Mouse (Mus musculus) thymus, postnatal 0 days (tissue): ENCODE data around the gene Sema6d. TPM values are rescaled to one million over a fixed set of nuclear protein-coding genes. Genes with fewer than 3 reads are reported as not detected.

Experiments
- DNase-seq: peaks from one replicate; pipeline ENCODE4 v3.0.0-alpha.2; 2015; ENCODE audit warnings: low spot score
- polyA plus RNA-seq: library from polyadenylated mRNA; unstranded; fragments of >200 nt; fragmentation: Nextera tagmentation; extraction: Ambion mirVana; gene quantifications from 2 replicates; pipeline ENCODE4 v1.2.1, GENCODE M21; 2015

The Sema6d gene
- polyA plus RNA-seq, 1 experiment from 2014 or later = 2.9 TPM

GRCm38 (mm10) chr2:124550315-124550714 lies 460.5 kb downstream of the Sema6d start:
- no peak for DNase-seq

DNA sequence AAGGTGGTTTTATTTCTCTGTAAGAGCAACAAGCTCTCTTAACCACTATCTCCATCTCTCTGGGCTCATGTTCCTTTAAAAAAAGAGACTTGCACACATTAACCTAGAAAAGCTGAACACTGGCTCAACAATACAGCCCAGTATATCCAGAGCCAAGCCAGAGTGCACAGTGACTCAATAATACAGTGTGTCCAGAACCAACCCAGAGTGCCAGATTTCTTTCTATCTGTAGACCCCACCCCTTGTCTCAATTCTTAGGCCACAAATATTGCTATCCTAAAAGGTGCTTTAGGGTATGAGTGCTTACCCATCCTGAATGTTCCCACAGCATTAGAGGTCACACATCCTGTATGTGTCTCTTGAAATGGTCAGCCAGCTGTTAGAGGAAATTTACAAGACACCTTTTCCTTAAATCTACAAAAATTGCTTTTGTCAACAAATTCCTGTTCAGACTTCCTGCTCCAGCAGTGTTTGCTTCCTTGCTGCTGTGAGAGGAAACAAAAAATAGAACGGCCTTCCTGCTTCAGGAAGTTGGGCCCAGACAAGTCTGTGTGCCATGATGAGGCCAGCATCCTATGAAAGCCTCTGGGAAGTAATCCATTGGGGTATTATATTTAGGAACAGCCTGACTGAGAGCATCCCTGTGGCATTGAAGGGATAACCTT lies 465.1 kb downstream of the Sema6d start:
- no peak for DNase-seq

GRCm38 (mm10) chr2:124556861-124557499 lies 467.2 kb downstream of the Sema6d start:
- DNase-seq = no peak

- no peak for DNase-seq
Measured at GRCm38 (mm10) chr2:124558021-124558420, 468.3 kb downstream of the Sema6d start.

- DNase-seq = no peak
Measured at GRCm38 (mm10) chr2:124561668-124562067, 471.9 kb downstream of the Sema6d start.

DNA sequence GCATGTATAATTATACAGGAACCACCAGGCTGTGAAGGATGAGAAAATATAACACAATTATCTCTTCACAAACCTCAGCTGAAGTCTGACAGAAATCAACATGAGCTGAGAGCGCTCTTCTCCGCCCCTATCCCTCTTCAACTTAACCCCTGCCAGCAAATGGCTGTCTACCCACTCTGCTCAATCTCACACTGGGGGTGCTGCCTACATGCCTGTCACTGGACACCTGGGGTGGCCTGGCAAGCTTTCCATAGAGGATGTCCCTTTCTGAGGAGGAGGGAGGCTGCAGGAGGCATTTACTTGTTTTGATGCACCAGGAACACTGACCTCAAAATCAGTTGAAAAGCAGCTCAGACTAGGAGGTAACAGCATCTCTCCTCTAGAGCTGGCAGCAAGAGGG lies 472.3 kb downstream of the Sema6d start:
- DNase-seq = no peak

- no peak for DNase-seq
Measured at GRCm38 (mm10) chr2:124563759-124564158, 474.0 kb downstream of the Sema6d start.

DNA sequence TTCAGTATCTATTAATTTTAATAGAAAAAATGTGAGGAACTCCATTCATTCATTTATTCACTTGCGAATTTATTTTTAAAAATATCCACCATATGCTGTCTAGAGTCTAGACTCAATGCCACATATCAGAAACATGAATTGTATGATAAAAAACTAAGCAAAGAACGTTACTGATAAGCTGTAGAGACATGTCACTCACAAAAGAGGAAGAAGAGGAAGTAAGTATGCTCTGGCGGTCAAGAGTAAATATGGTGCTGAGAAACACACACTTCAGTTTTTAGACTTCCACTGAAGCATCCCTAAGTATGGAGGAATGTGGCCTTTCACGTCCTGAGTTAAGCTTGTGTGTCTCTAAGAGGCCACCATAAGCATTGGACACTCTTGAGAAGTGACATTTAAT lies 484.0 kb downstream of the Sema6d start:
- DNase-seq = no peak

GRCm38 (mm10) chr2:124576053-124576452 lies 486.3 kb downstream of the Sema6d start:
- DNase-seq = no peak

GRCm38 (mm10) chr2:124583561-124583960 lies 493.8 kb downstream of the Sema6d start:
- DNase-seq = no peak

DNA sequence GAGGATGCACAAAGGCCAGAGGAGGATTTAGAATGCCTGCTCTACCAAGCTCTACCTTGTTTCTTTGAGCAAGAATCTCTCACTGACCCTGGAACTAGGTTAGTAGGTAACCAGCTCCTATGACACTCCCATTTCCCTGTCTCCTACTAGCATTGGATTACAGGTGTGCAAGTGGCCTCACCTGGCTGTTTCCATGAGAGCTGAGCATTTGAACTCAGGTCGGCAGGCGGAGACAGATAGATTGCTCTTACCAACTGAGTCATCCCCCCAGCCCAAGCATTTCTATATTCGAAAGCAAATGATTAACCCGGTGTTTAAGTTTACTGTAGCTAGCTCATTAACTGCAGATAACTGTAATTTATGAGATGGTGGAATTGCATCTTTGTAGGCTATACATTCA lies 503.0 kb downstream of the Sema6d start:
- DNase-seq = no peak

- DNase-seq = no peak
Measured at GRCm38 (mm10) chr2:124599014-124599413, 509.2 kb downstream of the Sema6d start.

DNA sequence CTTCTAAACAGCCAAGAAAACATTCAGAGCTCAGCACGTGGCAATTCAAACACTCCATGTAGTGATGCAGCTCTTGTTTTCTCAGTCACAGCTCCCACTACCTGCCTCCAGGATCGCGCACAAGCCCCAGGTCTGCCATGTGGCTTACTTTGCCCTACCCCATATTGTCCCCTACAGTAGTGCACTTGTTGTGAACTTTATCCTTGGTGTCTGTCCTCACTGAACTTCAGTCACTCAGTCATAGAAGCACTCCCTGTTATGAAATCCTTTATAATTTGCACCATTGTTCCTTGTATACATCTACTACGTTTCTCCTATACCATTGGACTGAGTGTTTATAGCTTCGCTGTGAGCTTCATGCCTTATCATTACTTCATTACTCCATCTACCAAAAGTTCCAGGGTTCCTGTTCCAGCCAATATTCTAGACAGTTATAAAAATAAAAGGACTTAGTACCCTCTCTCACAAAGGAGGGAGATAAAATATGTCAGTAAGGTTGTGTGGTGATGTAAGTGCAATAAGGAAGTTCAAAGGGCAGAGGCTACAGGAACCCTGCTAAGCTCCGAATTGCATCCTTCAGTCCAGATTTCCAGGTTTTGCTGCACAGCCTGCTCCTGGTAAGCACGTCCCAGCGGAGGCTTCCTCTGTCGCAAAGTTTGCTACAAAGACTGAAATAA lies 512.1 kb downstream of the Sema6d start:
- no peak for DNase-seq

- no peak for DNase-seq
Measured at GRCm38 (mm10) chr2:124602379-124602913, 512.7 kb downstream of the Sema6d start.

- DNase-seq = no peak
Measured at GRCm38 (mm10) chr2:124605341-124605740, 515.6 kb downstream of the Sema6d start.

- no peak for DNase-seq
Measured at GRCm38 (mm10) chr2:124607986-124608385, 518.2 kb downstream of the Sema6d start.

DNA sequence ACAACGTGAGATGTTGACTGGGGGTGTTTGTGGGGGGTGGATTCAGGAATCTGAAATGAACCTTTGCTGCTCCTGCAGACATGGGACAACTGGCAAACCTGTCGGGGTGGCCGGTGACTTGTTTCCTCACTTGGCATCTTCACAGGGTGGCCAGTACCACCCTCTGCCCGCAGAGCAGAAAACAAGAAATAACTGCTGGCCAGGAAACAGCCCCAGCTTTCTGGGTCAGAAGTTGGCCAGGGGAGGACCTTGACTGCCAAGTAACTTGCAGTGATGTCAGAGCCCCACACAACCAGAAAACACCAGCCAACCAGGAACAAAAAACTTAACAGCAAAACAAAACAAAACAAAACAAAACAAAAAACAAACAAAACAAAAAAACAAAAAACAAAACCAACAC lies 518.8 kb downstream of the Sema6d start:
- no peak for DNase-seq

DNA sequence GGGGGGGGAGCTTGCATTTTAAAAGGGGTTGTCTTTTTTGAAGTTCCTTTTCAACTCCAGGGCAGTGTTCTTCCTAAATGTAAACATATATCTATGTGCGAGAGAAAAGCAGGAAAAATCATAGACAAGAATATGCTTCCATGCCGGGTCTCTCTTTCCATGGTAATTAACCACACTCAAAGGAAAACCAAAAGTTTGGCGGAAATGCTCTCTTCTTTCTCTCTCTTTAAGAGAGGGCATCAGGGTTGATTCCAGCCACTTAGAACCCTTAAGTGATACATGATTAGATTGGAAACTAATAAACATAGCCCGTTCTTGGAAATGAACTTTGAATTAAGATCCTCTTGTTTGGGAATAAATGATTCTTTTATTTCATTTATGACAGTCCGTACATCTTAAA lies 519.2 kb downstream of the Sema6d start:
- DNase-seq = no peak

DNA sequence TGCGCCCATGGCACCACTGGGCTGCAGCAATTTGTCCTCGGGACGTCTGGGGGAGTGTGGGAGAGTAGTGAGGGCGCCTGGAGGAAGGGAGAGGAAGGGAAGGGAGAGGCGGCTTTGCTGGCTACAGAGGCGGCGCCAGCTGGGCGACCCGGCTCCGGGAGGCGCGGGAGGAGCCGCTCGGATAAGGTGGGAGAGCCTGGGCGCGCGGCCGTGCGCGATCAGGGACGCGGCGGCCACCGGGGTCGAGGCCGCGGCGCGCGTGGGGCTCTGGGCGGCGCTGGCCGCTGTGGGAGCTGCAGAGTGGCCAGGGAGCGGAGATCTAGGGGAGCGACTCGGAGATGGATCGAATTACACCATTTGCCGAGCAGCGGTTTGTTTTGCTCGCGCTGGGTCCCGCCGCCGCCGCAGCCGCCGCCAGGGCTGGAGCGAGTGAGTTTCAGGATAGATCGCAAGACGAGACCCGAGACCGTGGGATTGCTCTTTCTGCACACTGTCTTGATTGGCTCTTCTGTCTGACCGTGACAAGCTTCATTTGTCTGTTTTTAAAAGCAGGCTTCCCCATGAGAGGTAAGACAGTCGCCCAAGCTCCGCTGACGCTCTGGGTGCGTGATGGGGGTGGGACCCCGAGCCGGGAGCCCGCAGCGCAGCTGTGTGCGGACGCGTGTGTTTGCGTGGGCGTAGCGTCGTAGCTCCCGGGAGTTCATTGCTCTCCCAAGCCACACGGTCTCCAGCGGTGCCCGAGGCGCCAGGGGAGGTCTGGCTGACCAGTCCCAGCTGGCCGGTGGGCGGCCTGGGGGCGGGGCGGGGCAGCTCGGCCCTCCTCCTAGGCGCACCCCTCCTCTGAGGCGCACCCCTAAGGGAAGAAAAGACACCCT lies 520.2 kb downstream of the Sema6d start:
- no peak for DNase-seq

DNA sequence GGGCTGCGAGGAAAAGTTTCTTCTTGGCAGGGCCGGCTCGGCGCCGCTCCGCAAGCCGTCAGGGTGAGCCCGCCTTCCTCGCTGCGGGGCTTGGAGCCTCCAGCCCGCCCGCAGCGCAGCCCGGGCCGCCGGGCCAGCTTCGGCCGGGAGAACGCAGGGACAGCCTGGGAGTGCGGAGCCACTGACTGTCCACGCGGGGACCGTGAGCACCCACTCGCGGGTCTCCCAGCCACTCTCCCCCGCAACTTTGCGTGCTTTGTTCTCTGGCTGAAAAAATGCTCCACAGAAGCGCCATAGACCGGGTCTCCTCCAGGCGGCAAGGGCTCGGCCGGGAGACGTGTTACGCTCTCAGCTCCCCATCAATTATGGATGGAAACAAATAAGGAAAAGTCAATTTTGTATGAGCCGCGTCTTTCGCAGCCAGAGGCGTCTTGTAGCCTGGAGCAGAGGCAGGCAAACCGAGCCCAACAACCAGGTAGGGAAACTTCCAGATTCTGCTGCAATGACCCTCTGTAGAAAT lies 520.9 kb downstream of the Sema6d start:
- no peak for DNase-seq

DNA sequence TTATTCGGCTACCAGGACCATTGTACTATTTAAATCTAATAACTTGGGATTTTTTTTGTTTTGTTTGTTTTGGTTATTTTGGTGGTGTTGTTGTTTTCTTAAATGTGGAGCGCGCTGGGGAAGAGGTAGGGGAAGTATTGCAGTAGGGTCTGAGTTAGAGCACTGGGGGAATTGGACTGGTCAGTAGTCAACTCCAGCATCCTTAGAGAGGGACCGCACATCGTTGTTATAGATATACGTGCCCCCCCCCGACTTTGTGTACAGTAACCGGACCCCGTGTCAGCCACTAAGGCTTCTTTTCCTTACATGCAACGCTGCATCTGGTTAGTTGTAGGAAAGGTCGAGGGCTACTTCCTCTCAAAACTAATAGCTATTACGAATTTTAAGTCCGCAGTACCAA lies 521.5 kb downstream of the Sema6d start:
- DNase-seq = no peak
